Mouse (Mus musculus) hematopoietic stem cell, adult 5-6 weeks (primary cell): ENCODE data around the gene Lyrm7. TPM values are rescaled to one million over a fixed set of nuclear protein-coding genes. Genes with fewer than 3 reads are reported as not detected.

ENCODE experiments used
- ATAC-seq, 2 experiments: fragments of 125-278 bp in 1 of 2; replicated peaks in 1 of 2; 2 replicates each; pipeline ENCODE4 v1.8.0; 2016 to 2017; ENCODE audit warnings: inconsistent platforms in 2 of 2, mild to moderate bottlenecking in 2 of 2, moderate number of reproducible peaks in 2 of 2, low read depth in 1 of 2, moderate TSS enrichment in 1 of 2; ENCODE audit not compliant: low FRiP score in 2 of 2, poor library complexity in 2 of 2, severe bottlenecking in 2 of 2, insufficient read depth in 1 of 2, low TSS enrichment in 1 of 2
- total RNA-seq: library from RNA; stranded (forward); fragments of 172-1452, 232-1000 nt; gene quantifications from 2 replicates; pipeline ENCODE4 v1.2.3, GENCODE M21; 2017

The Lyrm7 gene
- total RNA-seq, 1 experiment from 2014 or later: 2.5 TPM

DNA sequence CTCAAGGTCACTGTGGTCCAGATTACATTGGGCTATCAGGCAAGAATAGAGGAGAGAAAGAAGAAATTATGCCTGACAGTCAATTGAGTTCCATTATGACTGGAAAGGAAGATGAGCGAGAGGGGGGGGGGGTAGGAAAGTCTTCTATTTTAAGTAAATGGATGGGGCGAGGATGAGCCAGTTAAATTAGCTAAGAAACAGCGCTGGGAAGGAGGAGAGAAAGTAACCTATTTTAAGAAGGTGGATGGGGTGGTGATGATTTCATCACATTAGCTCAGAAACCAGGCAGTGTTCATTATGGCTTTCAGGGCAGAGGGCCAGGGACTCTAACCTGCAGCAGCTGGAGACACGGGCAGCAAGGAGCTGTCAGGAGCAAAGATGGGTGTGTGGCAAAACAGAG, 37.2 kb downstream of the Lyrm7 start:
- no peak for ATAC-seq

DNA sequence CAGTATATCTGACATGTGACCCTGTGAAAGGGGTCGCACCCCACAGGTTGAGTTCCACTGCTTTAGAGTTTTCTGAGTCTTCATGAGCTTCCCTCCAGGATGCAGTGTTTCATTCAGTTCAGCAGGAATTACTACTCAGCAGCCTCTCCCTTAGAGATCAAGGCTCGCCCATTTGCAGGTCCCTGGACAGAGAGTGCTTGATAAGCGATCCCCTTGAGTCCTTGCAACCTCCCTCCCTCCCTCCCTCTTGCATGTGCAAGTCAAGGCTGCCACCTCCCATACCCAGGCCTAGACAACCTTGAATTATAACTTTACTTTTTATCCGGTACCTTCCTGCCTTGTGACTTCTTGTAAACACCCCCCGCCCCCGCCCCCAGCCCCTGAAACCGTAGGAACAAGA, 41.2 kb downstream of the Lyrm7 start:
- no peak for ATAC-seq

DNA sequence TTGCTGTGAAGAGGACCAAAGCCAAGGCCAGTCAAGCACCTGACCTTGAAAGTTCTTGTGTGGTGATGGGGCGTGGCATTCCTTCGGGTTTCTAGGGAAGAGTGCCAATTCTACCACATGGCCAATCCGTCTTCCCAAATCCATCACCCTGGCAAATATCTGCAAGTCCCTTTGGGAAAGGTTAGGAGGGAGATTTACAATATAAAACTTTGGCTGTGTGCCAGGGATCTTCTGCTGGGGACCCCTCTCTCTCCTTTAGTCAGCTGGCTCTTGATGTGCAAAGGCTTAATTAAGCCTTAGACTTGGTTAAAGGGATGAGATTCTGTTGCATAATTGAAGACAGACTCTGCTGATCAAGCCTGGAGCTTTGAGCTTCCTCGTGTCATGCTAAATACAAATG, 43.3 kb downstream of the Lyrm7 start:
- ATAC-seq: no peak

GRCm38 (mm10) chr11:54815659-54816058, 45.1 kb downstream of the Lyrm7 start:
- ATAC-seq: no peak

DNA sequence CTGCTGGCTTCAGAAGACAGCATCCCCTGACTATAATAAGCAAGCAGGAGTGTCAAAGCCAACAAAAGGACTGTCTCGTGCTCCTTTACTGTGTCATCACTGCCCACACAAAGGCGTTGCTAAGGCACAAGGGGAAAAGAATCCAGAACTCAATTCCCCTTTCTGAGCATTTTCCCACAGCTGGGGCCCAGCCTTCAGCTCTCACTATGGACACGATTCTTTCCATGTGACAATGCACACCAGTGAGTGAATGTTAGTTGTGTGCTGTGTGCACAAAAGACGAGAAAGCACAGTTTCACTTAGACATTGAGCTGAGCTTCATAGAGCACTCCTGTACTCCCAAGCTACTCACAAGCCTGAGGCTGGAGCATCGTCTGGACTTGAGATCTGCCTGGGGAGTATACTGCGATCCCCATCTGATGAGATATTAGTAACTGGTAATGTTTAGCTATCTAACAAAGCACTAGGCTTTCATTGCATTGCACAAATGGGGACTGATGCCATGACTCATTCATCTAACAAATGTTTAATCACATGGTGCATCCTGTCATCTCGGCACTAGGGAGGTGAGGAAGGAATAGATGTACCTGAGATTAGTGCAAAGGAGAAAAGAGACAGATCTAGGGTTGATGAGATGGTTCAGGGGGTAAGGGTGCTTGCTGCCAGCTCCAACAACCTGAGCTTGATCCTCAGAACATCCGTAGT, 47.8 kb downstream of the Lyrm7 start:
- no peak for ATAC-seq

GRCm38 (mm10) chr11:54812314-54812713, 48.4 kb downstream of the Lyrm7 start:
- no peak for ATAC-seq

- no peak for ATAC-seq
Observed at GRCm38 (mm10) chr11:54811054-54811453, 49.7 kb downstream of the Lyrm7 start.

GRCm38 (mm10) chr11:54809582-54809981, 51.1 kb downstream of the Lyrm7 start:
- ATAC-seq: no peak

- ATAC-seq: peak; percentile 59 to 63
Observed at GRCm38 (mm10) chr11:54808177-54808576, 52.5 kb downstream of the Lyrm7 start.

- peak; percentile 88 to 98 for ATAC-seq
Observed at GRCm38 (mm10) chr11:54807669-54808068, 53.0 kb downstream of the Lyrm7 start.

GRCm38 (mm10) chr11:54806891-54807290, 53.8 kb downstream of the Lyrm7 start:
- no peak for ATAC-seq

- no peak for ATAC-seq
Observed at GRCm38 (mm10) chr11:54805196-54805595, 55.5 kb downstream of the Lyrm7 start.

DNA sequence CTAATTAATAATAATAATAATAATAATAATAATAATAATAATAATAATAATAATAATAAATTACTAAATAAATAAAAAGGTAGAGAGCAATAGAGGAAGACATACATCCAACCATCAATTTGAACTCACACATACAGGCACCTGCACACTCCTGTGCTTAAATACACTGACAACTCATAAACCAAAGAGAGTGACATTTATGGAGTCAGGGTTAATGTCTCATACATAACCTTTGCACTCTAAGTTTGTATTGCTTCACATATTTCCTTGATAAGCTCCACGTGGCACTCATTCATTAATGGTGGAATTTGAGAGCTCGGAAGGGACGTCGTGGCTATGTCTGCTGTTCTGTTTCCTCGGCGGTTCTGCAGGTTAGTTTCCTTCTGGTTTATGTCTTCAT, 58.1 kb downstream of the Lyrm7 start:
- no peak for ATAC-seq

- peak; percentile 96 to 99 for ATAC-seq
Observed at GRCm38 (mm10) chr11:54801791-54802558, 58.7 kb downstream of the Lyrm7 start.

DNA sequence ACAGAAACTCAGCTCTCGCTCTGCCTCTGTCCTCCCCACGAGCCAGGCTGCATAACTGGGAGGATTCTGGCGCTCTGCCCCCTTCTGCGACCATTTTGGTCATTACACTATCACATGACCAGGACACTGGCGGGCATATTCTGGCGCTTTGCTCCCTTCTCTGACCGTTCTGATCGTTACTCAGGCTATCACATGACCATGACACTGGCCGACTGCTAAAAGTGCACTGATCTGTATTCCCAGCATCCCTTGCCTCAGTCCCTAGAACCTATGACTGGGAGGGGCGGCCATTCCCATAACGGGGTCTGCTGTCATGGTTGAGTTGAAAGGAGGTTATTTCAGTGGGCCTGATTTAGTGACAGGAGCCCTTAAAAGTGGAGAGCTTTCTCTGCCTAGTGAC, 64.2 kb downstream of the Lyrm7 start:
- no peak for ATAC-seq

DNA sequence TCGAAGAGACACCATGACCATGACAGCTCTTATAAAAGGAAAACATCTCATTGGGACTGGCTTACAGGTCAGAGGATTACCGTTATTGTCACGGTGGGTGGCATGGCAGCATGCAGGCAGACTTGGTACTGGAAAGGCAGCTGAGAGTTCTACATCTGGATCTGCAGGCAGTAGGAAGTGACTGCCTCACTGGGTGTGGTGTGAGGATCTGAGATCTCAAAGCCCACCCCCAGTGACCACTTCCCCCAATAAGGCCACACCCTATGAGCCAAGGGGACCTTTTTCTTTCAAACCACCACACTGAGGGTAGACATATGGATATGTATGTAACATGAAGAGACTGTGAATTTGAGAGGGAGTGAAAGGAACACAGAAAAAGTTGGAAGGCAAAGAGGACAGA, 66.0 kb downstream of the Lyrm7 start:
- ATAC-seq: no peak

DNA sequence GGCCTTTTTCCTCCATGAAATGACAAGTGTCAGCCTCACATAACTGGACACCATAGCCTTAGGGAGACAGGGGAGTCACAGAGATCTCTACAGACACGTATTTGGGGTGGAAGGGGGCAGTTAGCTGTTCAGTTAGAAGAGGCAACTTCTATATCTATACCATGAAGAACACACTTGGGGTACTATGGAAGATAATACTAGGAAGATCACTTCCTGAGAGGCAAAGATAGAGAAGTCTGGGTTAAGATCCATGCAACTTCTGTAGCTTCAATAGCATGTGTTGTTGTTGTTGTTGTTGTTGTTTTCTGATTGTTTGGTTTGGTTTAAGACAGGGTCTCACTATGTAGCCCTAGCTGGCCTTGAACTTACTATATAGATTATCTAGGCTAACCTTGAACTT, 67.5 kb downstream of the Lyrm7 start:
- no peak for ATAC-seq

DNA sequence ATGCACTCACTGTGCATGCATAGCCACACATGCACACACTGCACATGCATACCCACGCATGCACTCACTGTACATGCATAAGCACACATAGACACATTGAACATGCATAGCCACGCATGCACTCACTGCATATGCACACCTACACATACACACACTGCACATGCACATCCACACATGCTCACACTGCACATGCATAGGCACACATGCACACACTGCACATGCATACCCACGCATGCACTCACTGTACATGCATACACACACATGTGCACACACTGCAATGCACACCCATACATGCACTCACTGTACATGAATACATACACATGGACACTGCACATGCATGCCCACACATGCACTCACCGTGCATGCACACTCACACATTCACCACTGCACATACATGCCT, 69.3 kb downstream of the Lyrm7 start:
- ATAC-seq: no peak
